Mouse (Mus musculus) kidney, embryonic 14.5 days (tissue): ENCODE results near the gene Phactr1. TPM values are rescaled to one million over a fixed set of nuclear protein-coding genes. Genes with fewer than 3 reads are reported as not detected.

Experiments
- ATAC-seq: fragments of 200-750 bp; cut with Nextera tagmentation; 2 replicates; pipeline ENCODE4 v1.8.0; 2017; ENCODE audit warnings: moderate number of reproducible peaks, mild to moderate bottlenecking, moderate TSS enrichment, moderate library complexity; ENCODE audit not compliant: low FRiP score, low TSS enrichment
- H3K27ac ChIP-seq: fragments of 300-500 bp; sonication (generic); 2 replicates; pipeline ENCODE4 v1.5.1; 2014; ENCODE audit warnings: low read depth, mild to moderate bottlenecking, low read length, moderate library complexity, mixed read lengths
- H3K27me3 ChIP-seq: fragments of 300-500 bp; sonication (generic); 2 replicates; pipeline ENCODE4 v1.6.1; 2014; ENCODE audit warnings: mild to moderate bottlenecking, low read length; ENCODE audit not compliant: control insufficient read depth, insufficient read depth
- H3K36me3 ChIP-seq: fragments of 300-500 bp; sonication (generic); 2 replicates; pipeline ENCODE4 v1.6.1; 2014; ENCODE audit warnings: low read length, mixed read lengths; ENCODE audit not compliant: control insufficient read depth, insufficient read depth
- H3K4me1 ChIP-seq: fragments of 300-500 bp; sonication (generic); 2 replicates; pipeline ENCODE4 v1.6.1; 2014; ENCODE audit warnings: low read length, mixed read lengths; ENCODE audit not compliant: control insufficient read depth, insufficient read depth
- H3K4me2 ChIP-seq: fragments of 300-500 bp; sonication (generic); replicated peaks from 2 replicates; pipeline ENCODE4 v1.6.1; 2014; ENCODE audit warnings: low read depth, mild to moderate bottlenecking, low read length
- H3K4me3 ChIP-seq: fragments of 300-500 bp; sonication (generic); 2 replicates; pipeline ENCODE4 v1.5.1; 2014; ENCODE audit warnings: mild to moderate bottlenecking, low read length
- H3K9ac ChIP-seq: fragments of 300-500 bp; sonication (generic); 2 replicates; pipeline ENCODE4 v1.6.1; 2014; ENCODE audit warnings: low read depth, mild to moderate bottlenecking, low read length, moderate library complexity
- H3K9me3 ChIP-seq: fragments of 300-500 bp; sonication (generic); 2 replicates; pipeline ENCODE4 v1.6.1; 2016; ENCODE audit warnings: low read length; ENCODE audit not compliant: control insufficient read depth
- WGBS: fragments of 180-500 bp; shearing (Covaris S2); extraction: QIAGEN DNeasy Blood & Tissue Kit; methylation state at CpG from one replicate; pipeline ENCODE4 v1.1.7; 2014; 5-methylcytosine and 5-hydroxymethylcytosine counted together
- polyA plus RNA-seq: library from polyadenylated mRNA; unstranded; fragments of >200 nt; fragmentation: Nextera tagmentation; extraction: Ambion mirVana; gene quantifications from 2 replicates; pipeline ENCODE4 v1.2.1, GENCODE M21; 2014

Gene Phactr1
- polyA plus RNA-seq, 1 experiment from 2014 or later, result 26.6 TPM

- Histone ChIP-seq H3K4me3 (no peak overlapping the region), H3K27ac (no peak overlapping the region), H3K4me1 (no peaks in the 10 kb centered on the region), H3K4me2 (no peak overlapping the region), H3K9ac (no peak overlapping the region), H3K27me3 (no peaks in the 10 kb centered on the region), H3K9me3 (peaks cover 5% of the 10 kb centered on the region; the same call in 1 of the 2 replicates), H3K36me3 (no peaks in the 10 kb centered on the region)
- WGBS, result 86% methylated on average over 3 of the region's 3 CpGs
- no peak for ATAC-seq
Observed at GRCm38 (mm10) chr13:42994276-42994675, 313.9 kb downstream of the Phactr1 start.

GRCm38 (mm10) chr13:42996188-42996587, 315.8 kb downstream of the Phactr1 start:
- H3K27me3 ChIP-seq, result no peaks in the 10 kb centered on the region
- no peak overlapping the region for H3K9ac ChIP-seq
- H3K4me3 ChIP-seq, result no peak overlapping the region
- H3K27ac ChIP-seq, result no peak overlapping the region
- H3K9me3 ChIP-seq, result peaks cover 5% of the 10 kb centered on the region; the same call in 1 of the 2 replicates
- H3K36me3 ChIP-seq, result no peaks in the 10 kb centered on the region
- 43% methylated on average over 4 of the region's 4 CpGs for WGBS
- H3K4me2 ChIP-seq, result no peak overlapping the region
- ATAC-seq, result no peak
- H3K4me1 ChIP-seq, result no peaks in the 10 kb centered on the region

- Histone ChIP-seq H3K27ac (no peak overlapping the region), H3K4me3 (no peak overlapping the region), H3K9me3 (no peaks in the 10 kb centered on the region), H3K9ac (no peak overlapping the region), H3K4me2 (no peak overlapping the region), H3K36me3 (no peaks in the 10 kb centered on the region), H3K27me3 (no peaks in the 10 kb centered on the region), H3K4me1 (no peaks in the 10 kb centered on the region)
- ATAC-seq, result no peak
- WGBS, result 77% methylated on average over 3 of the region's 3 CpGs
Observed at GRCm38 (mm10) chr13:42999287-42999686, 318.9 kb downstream of the Phactr1 start.

GRCm38 (mm10) chr13:43005131-43005579, 324.7 kb downstream of the Phactr1 start:
- Histone ChIP-seq H3K27ac (peak overlapping the region; percentile 30; the same call in 1 of the 2 replicates), H3K36me3 (no peaks in the 10 kb centered on the region), H3K9me3 (no peaks in the 10 kb centered on the region), H3K4me1 (peaks cover 4% of the 10 kb centered on the region; the same call in 1 of the 2 replicates), H3K9ac (no peak overlapping the region), H3K4me2 (no peak overlapping the region), H3K4me3 (no peak overlapping the region), H3K27me3 (no peaks in the 10 kb centered on the region)
- WGBS, result 3% methylated on average over 3 of the region's 3 CpGs
- peak; percentile 69; the same call in 1 of the 2 replicates for ATAC-seq

- ATAC-seq, result peak; percentile 68; the same call in 1 of the 2 replicates
- Histone ChIP-seq H3K4me1 (peaks cover 4% of the 10 kb centered on the region; the same call in 1 of the 2 replicates), H3K27me3 (no peaks in the 10 kb centered on the region), H3K4me2 (no peak overlapping the region), H3K9ac (no peak overlapping the region), H3K27ac (no peak overlapping the region), H3K4me3 (no peak overlapping the region), H3K9me3 (no peaks in the 10 kb centered on the region), H3K36me3 (no peaks in the 10 kb centered on the region)
- WGBS, result 51% methylated on average over 5 of the region's 5 CpGs
Observed at GRCm38 (mm10) chr13:43008466-43008865, 328.0 kb downstream of the Phactr1 start.

GRCm38 (mm10) chr13:43009596-43009995, 329.2 kb downstream of the Phactr1 start:
- ATAC-seq, result no peak
- Histone ChIP-seq H3K27me3 (no peaks in the 10 kb centered on the region), H3K4me1 (peaks cover 7% of the 10 kb centered on the region), H3K9me3 (no peaks in the 10 kb centered on the region), H3K9ac (no peak overlapping the region), H3K27ac (no peak overlapping the region), H3K4me2 (no peak overlapping the region), H3K4me3 (no peak overlapping the region), H3K36me3 (no peaks in the 10 kb centered on the region)
- WGBS, result 88% methylated on average over 3 of the region's 3 CpGs

GRCm38 (mm10) chr13:43011516-43011915, 331.1 kb downstream of the Phactr1 start:
- no peak overlapping the region for H3K4me2 ChIP-seq
- H3K9ac ChIP-seq, result no peak overlapping the region
- ATAC-seq, result no peak
- no peak overlapping the region for H3K27ac ChIP-seq
- H3K27me3 ChIP-seq, result no peaks in the 10 kb centered on the region
- WGBS, result 87% methylated on average over 3 of the region's 3 CpGs
- H3K36me3 ChIP-seq, result no peaks in the 10 kb centered on the region
- H3K4me3 ChIP-seq, result no peak overlapping the region
- H3K4me1 ChIP-seq, result peaks cover 3% of the 10 kb centered on the region
- no peaks in the 10 kb centered on the region for H3K9me3 ChIP-seq

GRCm38 (mm10) chr13:43013984-43014383, 333.6 kb downstream of the Phactr1 start:
- no peaks in the 10 kb centered on the region for H3K27me3 ChIP-seq
- H3K9ac ChIP-seq, result no peak overlapping the region
- no peaks in the 10 kb centered on the region for H3K9me3 ChIP-seq
- no peaks in the 10 kb centered on the region for H3K36me3 ChIP-seq
- H3K4me3 ChIP-seq, result no peak overlapping the region
- ATAC-seq, result no peak
- peaks cover 4% of the 10 kb centered on the region; the same call in 1 of the 2 replicates for H3K4me1 ChIP-seq
- H3K4me2 ChIP-seq, result no peak overlapping the region
- H3K27ac ChIP-seq, result no peak overlapping the region
- WGBS, result 65% methylated on average over 4 of the region's 4 CpGs

- H3K4me1 ChIP-seq, result peaks cover 8% of the 10 kb centered on the region; the same call in 1 of the 2 replicates
- no peak overlapping the region for H3K4me3 ChIP-seq
- H3K36me3 ChIP-seq, result no peaks in the 10 kb centered on the region
- H3K9ac ChIP-seq, result no peak overlapping the region
- WGBS, result 63% methylated on average over 6 of the region's 6 CpGs
- H3K4me2 ChIP-seq, result no peak overlapping the region
- H3K27ac ChIP-seq, result no peak overlapping the region
- H3K27me3 ChIP-seq, result no peaks in the 10 kb centered on the region
- ATAC-seq, result no peak
- no peaks in the 10 kb centered on the region for H3K9me3 ChIP-seq
Observed at GRCm38 (mm10) chr13:43015768-43016167, 335.3 kb downstream of the Phactr1 start.
